ENCODE assay signal across 8 mouse cellular contexts in genomic region chr2:125189197-125189596, GRCm38 (mm10). TPM values are rescaled to one million over a fixed set of nuclear protein-coding genes. Genes with fewer than 3 reads are reported as not detected.
A peak's percentile ranks its signal among the peaks of the same experiment; 100 is the strongest.
DNase-seq lines count a peak whose midpoint lies in the region; ATAC-seq lines count a peak whose summit lies in the region.

No protein-coding gene starts in this region.

- H3K4me1 ChIP-seq in heart, embryonic 11.5 days (ENCODE audit: control insufficient read depth, insufficient read depth, low read length) = no peaks in the 10 kb centered on the region

- H3K9me3 ChIP-seq in heart, embryonic 11.5 days (replicated peaks; ENCODE audit: control insufficient read depth, low read length) = no peaks in the 10 kb centered on the region

- H3K27me3 ChIP-seq in heart, embryonic 11.5 days (ENCODE audit: control insufficient read depth, insufficient read depth, low read length) = no peaks in the 10 kb centered on the region

- DNase-seq in heart, adult 8-10 months (ENCODE audit: low spot score) = peak; percentile 56
- DNase-seq in cerebellum, postnatal 4 days (ENCODE audit: low spot score in 2 of 2) = peak; percentile 51 to 76
- DNase-seq in gastrocnemius, postnatal 4 days (ENCODE audit: low spot score in 2 of 2) = peak; percentile 23 to 39
- DNase-seq in layer of hippocampus, adult 11-12 months (ENCODE audit: low spot score) = peak; percentile 72
- DNase-seq in lung, postnatal 14 days = peak; percentile 69
- peak; percentile 20 to 23 for DNase-seq in right cerebral cortex, postnatal 36 days (ENCODE audit: low spot score in 2 of 2)

- WGBS in heart, embryonic 11.5 days (ENCODE audit: insufficient replicate concordance) = 0% methylated on average over 2 of the region's 2 CpGs

- H3K4me3 ChIP-seq in heart, embryonic 11.5 days (ENCODE audit: low read depth, low read length) = no peak overlapping the region

- no peak overlapping the region for H3K27ac ChIP-seq in heart, embryonic 11.5 days (ENCODE audit: low read depth, low read length)

- no peak overlapping the region for H3K9ac ChIP-seq in heart, embryonic 11.5 days (ENCODE audit: low read depth, low read length)

- no peak overlapping the region for H3K4me2 ChIP-seq in heart, embryonic 11.5 days

- ATAC-seq in heart, embryonic 11.5 days (replicated peaks; ENCODE audit: insufficient number of reproducible peaks, low FRiP score, low TSS enrichment) = no peak
- peak; percentile 90 for ATAC-seq in activated CD4-positive, CD25-positive, alpha-beta regulatory T cell, adult 4 months

- H3K36me3 ChIP-seq in heart, embryonic 11.5 days (ENCODE audit: control insufficient read depth, insufficient read depth, low read length) = no peaks in the 10 kb centered on the region

RNA-seq across cellular contexts. Expression of gene Slc12a1, which starts 36.9 kb away (rescaled TPM):
- not detected for total RNA-seq in heart, adult 8-10 months (2022)
- polyA plus RNA-seq in heart, embryonic 11.5 days (2014; fragmentation: Nextera tagmentation; extraction: Ambion mirVana) = not detected in 2 replicates
- polyA plus RNA-seq in activated CD4-positive, CD25-positive, alpha-beta regulatory T cell, adult 4 months (2017; shearing (Covaris generic)) = under 1 TPM in 1 of 2 experiments, not detected in 1; 0.17 TPM
- total RNA-seq in gastrocnemius, postnatal 4 days (2021) = not detected

RNA-seq across cellular contexts. Expression of gene Ctxn2, which starts 52.7 kb away (rescaled TPM):
- not detected for total RNA-seq in heart, adult 8-10 months (2022)
- polyA plus RNA-seq in heart, embryonic 11.5 days (2014; fragmentation: Nextera tagmentation; extraction: Ambion mirVana) = not detected in 2 replicates
- polyA plus RNA-seq in activated CD4-positive, CD25-positive, alpha-beta regulatory T cell, adult 4 months (2017; shearing (Covaris generic)) = not detected
- not detected for total RNA-seq in gastrocnemius, postnatal 4 days (2021)

RNA-seq across cellular contexts. Expression of gene Dut, which starts 57.8 kb away (rescaled TPM):
- total RNA-seq in heart, adult 8-10 months (2022) = 10 to 100 TPM; 29.6 to 32.2 (median 30.4) TPM
- polyA plus RNA-seq in heart, embryonic 11.5 days (2014; fragmentation: Nextera tagmentation; extraction: Ambion mirVana) = 148 and 156 TPM in 2 replicates
- polyA plus RNA-seq in activated CD4-positive, CD25-positive, alpha-beta regulatory T cell, adult 4 months (2017; shearing (Covaris generic)) = 10 to 100 TPM; 79.4 to 92.9 TPM
- 10 to 100 TPM; 37.3 to 39.8 TPM for total RNA-seq in gastrocnemius, postnatal 4 days (2021)

Comparison
In these comparisons a context has a peak if more than half of its experiments do, and no peak if none do; other contexts are left out.
1. DNase-seq: peak in every context shown above with its lines; median percentile 72 in layer of hippocampus, adult 11-12 months; 69 in lung, postnatal 14 days; 64 in cerebellum, postnatal 4 days; 56 in heart, adult 8-10 months; 31 in gastrocnemius, postnatal 4 days; 22 in right cerebral cortex, postnatal 36 days.